Mouse (Mus musculus): ENCODE data around the gene Zdhhc14.

GRCm38 (mm10) chr17:5488156-5488555 is 4.2 kb upstream of the Zdhhc14 start:
- no peak for TF ChIP-seq CTCF (IDR thresholded peaks at IDR 0.05; ENCODE audit: control insufficient read depth, insufficient read depth, insufficient read length)
- TF ChIP-seq MAX (IDR thresholded peaks at IDR 0.05), result no peak
- TF ChIP-seq USF1 (IDR thresholded peaks at IDR 0.05; ENCODE audit: low read depth), result no peak
- TF ChIP-seq CEBPB (IDR thresholded peaks at IDR 0.05; ENCODE audit: low read depth), result no peak
- no peak for TF ChIP-seq MYOG (IDR thresholded peaks at IDR 0.05; ENCODE audit: control insufficient read depth, extremely low read depth, insufficient read length)
- TF ChIP-seq MYOD1 (IDR thresholded peaks at IDR 0.05; ENCODE audit: control insufficient read depth, insufficient read length, low read depth), result no peak

All from C2C12 (cell line).